Mouse (Mus musculus): Measurements from ENCODE around the gene Lclat1. TPM values are rescaled to one million over a fixed set of nuclear protein-coding genes. Genes with fewer than 3 reads are reported as not detected.
A peak's percentile ranks its signal among the peaks of the same experiment; 100 is the strongest.

The Lclat1 gene
- total and polyA plus RNA-seq, 3 experiments: 9.6 to 10.5 TPM; not detected in 1

DNA sequence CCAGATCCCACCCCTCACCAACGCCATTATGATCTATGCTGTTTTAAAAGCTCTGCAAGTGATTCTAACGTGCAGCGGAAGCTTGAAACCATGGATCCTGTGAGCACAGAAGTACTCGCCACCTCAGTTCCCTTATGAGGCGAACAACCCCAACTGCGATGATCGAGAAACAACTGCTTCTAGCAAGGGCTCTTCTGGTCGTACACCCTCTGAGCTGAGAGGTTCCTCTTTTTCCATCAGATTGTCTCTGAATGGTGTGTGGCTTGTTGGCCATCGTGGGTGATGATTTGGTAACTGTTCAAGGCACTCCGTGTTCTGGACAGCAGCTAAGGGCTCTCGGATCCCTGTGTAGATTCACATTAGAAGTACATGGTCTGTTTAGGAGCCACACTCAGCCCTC is 12.7 kb upstream of the Lclat1 start:
- Histone ChIP-seq H3K36me3 (ENCODE audit: control insufficient read depth in 1 of 2, insufficient read depth in 2 of 2, low read length in 2 of 2) (peaks cover 0 to 7% of the 10 kb centered on the region in 2 experiments; a peak in 2 of 4 replicates), H3K79me2 (ENCODE audit: control insufficient read depth, insufficient read depth, low read length, poor library complexity) (no peaks in the 10 kb centered on the region), H3K4me3 (ENCODE audit: control insufficient read depth in 1 of 2, insufficient read depth in 1 of 2, low read depth in 2 of 2, low read length in 2 of 2) (peak overlapping the region in 1 of 2 experiments; percentile 35; a peak in 1 of 4 replicates), H3K27ac (ENCODE audit: control insufficient read depth, low read depth, low read length) (no peak overlapping the region), H3K9me3 (replicated peaks; ENCODE audit: insufficient read depth, low read length) (no peaks in the 10 kb centered on the region), H3K9ac (ENCODE audit: control insufficient read depth, low read depth, low read length, poor library complexity, severe bottlenecking) (peak overlapping the region; percentile 1; the same call in 1 of the 2 replicates), H3K4me1 (ENCODE audit: control insufficient read depth in 1 of 2, insufficient read depth in 2 of 2, low read length in 2 of 2) (peaks cover 0 to 15% of the 10 kb centered on the region in 2 experiments; a peak in 2 of 4 replicates), H3K27me3 (ENCODE audit: control insufficient read depth in 1 of 2, insufficient read depth in 2 of 2, low read length in 2 of 2) (no peaks in the 10 kb centered on the region)
- DNase-seq (ENCODE audit: low read depth, low spot score): peak; percentile 88
- TF ChIP-seq RAD21 (IDR thresholded peaks at IDR 0.05; ENCODE audit: low read depth, low read length): no peak; the same call in 1 of the 2 replicates
- no peak for TF ChIP-seq GABPA (IDR thresholded peaks at IDR 0.05; ENCODE audit: low read depth, low read length)
- 0 out of 2 replicates have a peak, but pooled peaks have one; percentile 32 for TF ChIP-seq SIN3A (IDR thresholded peaks at IDR 0.05; ENCODE audit: low read length)
- peak; percentile 19; the same call in 1 of the 2 replicates for TF ChIP-seq RCOR1 (IDR thresholded peaks at IDR 0.05; ENCODE audit: low read depth, low read length)
- TF ChIP-seq TBP (IDR thresholded peaks at IDR 0.05; ENCODE audit: low read depth, low read length): 0 out of 2 replicates have a peak, but pooled peaks have one; percentile 43

DNA sequence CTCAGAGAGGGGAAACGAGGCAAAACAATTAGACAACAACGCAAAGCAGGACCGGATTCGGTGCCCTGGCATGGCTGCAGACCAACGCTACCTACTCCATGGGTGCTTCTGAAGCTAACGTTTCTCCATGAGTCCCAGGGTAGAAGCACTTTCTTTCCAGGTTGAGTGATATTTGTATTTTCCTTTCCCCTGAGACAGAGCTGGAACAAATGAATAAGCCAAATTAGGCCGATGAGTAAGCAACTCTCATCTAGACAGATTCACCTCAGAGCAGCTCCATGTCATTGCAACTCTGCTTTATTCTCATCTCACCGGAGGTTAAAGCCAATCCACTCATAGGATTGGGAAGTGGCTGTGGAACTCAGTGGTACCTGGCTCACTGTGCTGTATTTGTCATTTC is 12.2 kb upstream of the Lclat1 start:
- peaks cover 0 to 15% of the 10 kb centered on the region in 2 experiments; a peak in 2 of 4 replicates for H3K4me1 ChIP-seq (ENCODE audit: control insufficient read depth in 1 of 2, insufficient read depth in 2 of 2, low read length in 2 of 2)
- H3K79me2 ChIP-seq (ENCODE audit: control insufficient read depth, insufficient read depth, low read length, poor library complexity): no peaks in the 10 kb centered on the region
- no peak overlapping the region for H3K9ac ChIP-seq (ENCODE audit: control insufficient read depth, low read depth, low read length, poor library complexity, severe bottlenecking)
- TF ChIP-seq ZKSCAN1 (IDR thresholded peaks at IDR 0.05; ENCODE audit: low read depth, low read length) (no peak), ZNF384 (IDR thresholded peaks at IDR 0.05; ENCODE audit: low read depth, low read length) (no peak), CHD1 (IDR thresholded peaks at IDR 0.05; ENCODE audit: low read depth, low read length) (no peak), MAZ (IDR thresholded peaks at IDR 0.05; ENCODE audit: low read depth, low read length) (no peak), KAT2A (conservative IDR thresholded peaks at IDR 0.05; ENCODE audit: low read depth, low read length) (no peak), JUND (IDR thresholded peaks at IDR 0.05; ENCODE audit: low read depth, low read length) (no peak), EP300 (IDR thresholded peaks at IDR 0.05; ENCODE audit: low read depth in 1 of 2, low read length in 2 of 2) (no peak), MAX (IDR thresholded peaks at IDR 0.05; ENCODE audit: low read length) (no peak), TBP (IDR thresholded peaks at IDR 0.05; ENCODE audit: low read depth, low read length) (no peak), CTCF (IDR thresholded peaks at IDR 0.05 in 2 of 3, conservative IDR thresholded peaks at IDR 0.05 in 1 of 3; ENCODE audit: control insufficient read depth in 1 of 3, insufficient read depth in 1 of 3, low read depth in 2 of 3, low read length in 3 of 3, poor library complexity in 1 of 3, severe bottlenecking in 1 of 3) (no peak), MEF2A (IDR thresholded peaks at IDR 0.05; ENCODE audit: extremely low read depth, insufficient replicate concordance, low read depth, low read length, poor library complexity, severe bottlenecking) (no peak), USF2 (IDR thresholded peaks at IDR 0.05; ENCODE audit: borderline replicate concordance in 1 of 2, insufficient read depth in 1 of 2, low read depth in 1 of 2, low read length in 2 of 2) (no peak), E2F4 (IDR thresholded peaks at IDR 0.05; ENCODE audit: borderline replicate concordance, low read depth, low read length) (no peak), NELFE (IDR thresholded peaks at IDR 0.05; ENCODE audit: low read depth, low read length) (no peak)
- H3K4me3 ChIP-seq (ENCODE audit: control insufficient read depth in 1 of 2, insufficient read depth in 1 of 2, low read depth in 2 of 2, low read length in 2 of 2): no peak overlapping the region
- no peak for DNase-seq (ENCODE audit: low read depth, low spot score)
- H3K36me3 ChIP-seq (ENCODE audit: control insufficient read depth in 1 of 2, insufficient read depth in 2 of 2, low read length in 2 of 2): peaks cover 0 to 7% of the 10 kb centered on the region in 2 experiments; a peak in 2 of 4 replicates
- H3K9me3 ChIP-seq (replicated peaks; ENCODE audit: insufficient read depth, low read length): no peaks in the 10 kb centered on the region
- H3K27ac ChIP-seq (ENCODE audit: control insufficient read depth, low read depth, low read length): no peak overlapping the region
- no peaks in the 10 kb centered on the region for H3K27me3 ChIP-seq (ENCODE audit: control insufficient read depth in 1 of 2, insufficient read depth in 2 of 2, low read length in 2 of 2)

Data from MEL (cell line).